Mouse (Mus musculus) lung, embryonic 16.5 days (tissue): ENCODE results near the gene Parp11. TPM values are rescaled to one million over a fixed set of nuclear protein-coding genes. Genes with fewer than 3 reads are reported as not detected.

Experiments used
- ATAC-seq: fragments of 200-750 bp; cut with Nextera tagmentation; 2 replicates; pipeline ENCODE4 v1.8.0; 2017; ENCODE audit warnings: low read depth, mild to moderate bottlenecking, moderate library complexity
- H3K27ac ChIP-seq: fragments of 300-500 bp; sonication (generic); 2 replicates; pipeline ENCODE4 v1.5.1; 2014; ENCODE audit warnings: mild to moderate bottlenecking, control low read depth, low read length
- H3K27me3 ChIP-seq: fragments of 300-500 bp; sonication (generic); 2 replicates; pipeline ENCODE4 v1.6.1; 2014; ENCODE audit warnings: low read depth, low read length, mixed read lengths; ENCODE audit not compliant: control insufficient read depth, insufficient read depth
- H3K36me3 ChIP-seq: fragments of 300-500 bp; sonication (generic); 2 replicates; pipeline ENCODE4 v1.6.1; 2014; ENCODE audit warnings: low read length; ENCODE audit not compliant: control insufficient read depth, insufficient read depth
- H3K4me1 ChIP-seq: fragments of 300-500 bp; sonication (generic); replicated peaks from 2 replicates; pipeline ENCODE4 v1.6.1; 2014; ENCODE audit warnings: low read length, mixed read lengths; ENCODE audit not compliant: control insufficient read depth, insufficient read depth
- H3K4me2 ChIP-seq: fragments of 300-500 bp; sonication (generic); 2 replicates; pipeline ENCODE4 v1.6.1; 2014; ENCODE audit warnings: low read depth, low read length, control low read depth
- H3K4me3 ChIP-seq: fragments of 300-500 bp; sonication (generic); 2 replicates; pipeline ENCODE4 v1.5.1; 2014; ENCODE audit warnings: mild to moderate bottlenecking, low read length, control low read depth
- H3K9ac ChIP-seq: fragments of 300-500 bp; sonication (generic); 2 replicates; pipeline ENCODE4 v1.6.1; 2014; ENCODE audit warnings: low read length, control low read depth
- H3K9me3 ChIP-seq: fragments of 300-500 bp; sonication (generic); 2 replicates; pipeline ENCODE4 v1.6.1; 2016; ENCODE audit warnings: low read length; ENCODE audit not compliant: control insufficient read depth
- WGBS: fragments of 180-500 bp; shearing (Covaris S2); extraction: QIAGEN DNeasy Blood & Tissue Kit; methylation state at CpG from one replicate; pipeline ENCODE4 v1.1.7; 2014; 5-methylcytosine and 5-hydroxymethylcytosine counted together
- polyA plus RNA-seq: library from polyadenylated mRNA; unstranded; fragments of >200 nt; fragmentation: Nextera tagmentation; extraction: Ambion mirVana; gene quantifications from 2 replicates; pipeline ENCODE4 v1.2.1, GENCODE M21; 2015

Gene Parp11
- polyA plus RNA-seq, 1 experiment from 2014 or later, result 20.8 TPM

DNA sequence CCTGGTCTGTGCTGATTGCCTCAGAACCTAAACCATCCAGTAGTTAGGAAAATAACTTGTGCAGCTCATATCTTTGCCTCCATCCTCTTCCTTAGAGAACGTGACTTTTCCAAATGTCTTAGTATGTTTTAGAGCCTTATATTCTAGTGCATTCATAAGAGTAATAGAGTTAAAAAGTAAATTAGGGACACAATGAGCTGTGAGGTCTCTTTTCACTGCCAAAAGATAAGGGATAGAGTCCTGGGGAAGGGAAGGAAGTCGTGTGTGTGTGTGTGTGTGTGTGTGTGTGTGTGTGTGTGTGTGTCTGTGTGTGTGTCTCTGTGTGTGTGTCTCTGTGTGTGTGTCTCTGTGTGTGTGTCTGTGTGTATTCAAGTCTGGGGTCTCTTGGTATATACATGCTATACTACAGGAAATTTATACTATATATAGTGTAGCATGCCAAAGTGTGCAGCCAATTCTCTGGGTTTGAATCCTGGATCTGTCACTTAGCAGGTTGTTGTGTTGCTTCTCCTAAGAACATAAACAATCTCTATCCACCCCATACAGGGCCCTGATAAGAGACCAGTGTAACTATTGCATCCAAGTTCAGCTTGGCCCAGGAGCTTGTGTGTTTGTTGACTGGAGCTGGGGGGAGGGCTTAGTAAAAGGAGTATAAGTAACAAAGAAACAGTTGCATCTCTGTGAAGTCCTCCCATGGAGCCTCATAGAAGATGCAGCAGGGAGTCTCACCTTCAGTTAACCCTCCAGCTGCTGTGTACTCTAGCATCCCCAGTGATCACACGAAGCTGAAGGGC lies 85.0 kb downstream of the Parp11 start:
- no peaks in the 10 kb centered on the region for H3K27me3 ChIP-seq
- H3K9me3 ChIP-seq, result no peaks in the 10 kb centered on the region
- peaks cover 13% of the 10 kb centered on the region for H3K4me1 ChIP-seq
- H3K9ac ChIP-seq, result no peak overlapping the region
- H3K4me3 ChIP-seq, result no peak overlapping the region
- WGBS, result 17% methylated on average over 3 of the region's 3 CpGs
- ATAC-seq, result peak; percentile 76
- peak overlapping the region; percentile 76 for H3K27ac ChIP-seq
- H3K4me2 ChIP-seq, result no peak overlapping the region
- H3K36me3 ChIP-seq, result no peaks in the 10 kb centered on the region

DNA sequence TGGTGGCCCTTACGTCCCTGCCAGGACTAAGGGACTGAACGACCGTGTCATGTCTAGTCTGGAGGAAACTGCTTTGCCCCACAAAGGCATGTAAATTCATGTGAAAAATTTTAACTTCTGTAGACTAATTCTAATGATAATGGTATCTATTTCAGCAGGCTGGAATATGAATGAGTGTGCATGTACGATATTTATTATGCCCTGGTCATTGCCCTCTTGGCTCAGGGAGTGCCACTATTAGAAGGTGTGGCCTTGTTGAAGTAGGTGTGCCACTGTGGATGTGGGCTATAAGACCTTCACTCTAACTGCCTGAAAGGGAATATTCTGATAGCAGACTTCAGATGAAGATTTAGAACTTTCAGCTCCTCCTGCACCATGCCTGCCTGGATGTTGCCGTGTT lies 85.7 kb downstream of the Parp11 start:
- ATAC-seq, result no peak
- H3K9ac ChIP-seq, result no peak overlapping the region
- no peaks in the 10 kb centered on the region for H3K9me3 ChIP-seq
- H3K27me3 ChIP-seq, result no peaks in the 10 kb centered on the region
- no peaks in the 10 kb centered on the region for H3K36me3 ChIP-seq
- H3K4me1 ChIP-seq, result peaks cover 13% of the 10 kb centered on the region
- H3K27ac ChIP-seq, result peak overlapping the region; percentile 65
- no peak overlapping the region for H3K4me2 ChIP-seq
- WGBS, result 73% methylated on average over 5 of the region's 5 CpGs
- no peak overlapping the region for H3K4me3 ChIP-seq

DNA sequence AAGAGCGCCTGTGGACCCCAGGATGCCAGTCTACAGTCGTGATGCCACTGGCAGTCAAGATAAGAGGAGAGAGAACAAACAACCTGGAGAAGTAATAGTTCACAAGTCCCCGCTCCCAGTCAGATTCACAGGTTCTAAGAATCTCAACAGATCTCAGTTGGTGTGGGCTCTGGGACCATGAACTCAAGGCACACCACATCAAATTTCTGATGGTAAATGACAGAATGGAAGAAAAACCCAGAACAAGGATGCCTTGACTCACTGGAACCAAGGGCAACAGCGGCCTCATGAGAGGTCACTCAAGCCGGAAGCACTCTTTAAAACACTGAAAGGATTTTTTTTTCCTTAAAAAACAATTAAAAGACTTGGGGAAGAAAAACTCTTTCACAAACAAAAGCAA lies 87.1 kb downstream of the Parp11 start:
- Histone ChIP-seq H3K4me1 (peaks cover 13% of the 10 kb centered on the region), H3K9ac (no peak overlapping the region), H3K27me3 (no peaks in the 10 kb centered on the region), H3K27ac (peak overlapping the region; percentile 33; the same call in 1 of the 2 replicates), H3K36me3 (no peaks in the 10 kb centered on the region), H3K4me2 (no peak overlapping the region), H3K9me3 (no peaks in the 10 kb centered on the region), H3K4me3 (no peak overlapping the region)
- 62% methylated on average over 5 of the region's 5 CpGs for WGBS
- no peak for ATAC-seq

DNA sequence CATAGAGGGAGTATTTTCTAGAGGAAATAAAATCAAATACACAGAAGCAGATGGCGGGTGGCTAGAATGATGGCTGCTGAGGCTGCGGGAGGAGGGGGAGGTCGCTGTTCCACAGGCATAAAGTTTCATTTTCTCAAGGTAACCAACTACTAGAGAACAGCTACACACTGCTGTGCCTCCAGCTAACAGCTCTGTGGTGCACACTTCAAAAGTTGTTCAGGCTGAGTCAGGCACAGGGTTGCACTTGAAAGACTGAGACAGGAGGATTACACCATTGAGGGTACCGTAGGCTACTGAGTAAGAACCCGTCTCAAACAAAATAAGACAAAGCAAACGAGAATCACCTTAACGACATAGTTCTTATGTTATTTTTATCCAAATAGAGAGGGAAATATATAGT lies 90.4 kb downstream of the Parp11 start:
- Histone ChIP-seq H3K27me3 (0 out of 2 replicates have a peak, but pooled peaks cover 4% of the 10 kb centered on the region), H3K9ac (no peak overlapping the region), H3K4me2 (no peak overlapping the region), H3K4me3 (no peak overlapping the region), H3K9me3 (no peaks in the 10 kb centered on the region), H3K36me3 (no peaks in the 10 kb centered on the region), H3K27ac (no peak overlapping the region), H3K4me1 (peaks cover 7% of the 10 kb centered on the region; the same call in 1 of the 2 replicates)
- WGBS, result 68% methylated on average over 7 of the region's 7 CpGs
- ATAC-seq, result no peak

DNA sequence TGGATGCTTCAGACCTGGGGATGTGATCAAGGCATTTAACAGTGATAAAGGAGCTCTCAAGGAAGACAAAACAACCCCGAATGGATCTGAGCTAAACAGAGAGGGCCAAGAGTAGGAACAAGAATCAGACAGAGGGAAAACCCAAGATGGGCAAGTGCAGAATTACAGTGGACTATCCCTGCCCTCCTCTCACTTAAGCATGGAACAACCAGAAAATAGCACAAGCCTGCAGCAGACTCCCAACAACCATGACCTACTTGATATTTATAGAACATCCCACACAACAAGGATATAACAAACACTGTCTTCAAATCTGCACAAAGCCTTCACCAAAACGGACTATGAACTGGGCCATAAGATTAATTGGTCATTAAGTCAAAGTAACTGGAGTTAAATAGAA lies 91.5 kb downstream of the Parp11 start:
- Histone ChIP-seq H3K9me3 (no peaks in the 10 kb centered on the region), H3K27ac (no peak overlapping the region), H3K27me3 (0 out of 2 replicates have a peak, but pooled peaks cover 4% of the 10 kb centered on the region), H3K36me3 (no peaks in the 10 kb centered on the region), H3K4me3 (no peak overlapping the region), H3K4me2 (no peak overlapping the region), H3K4me1 (peaks cover 4% of the 10 kb centered on the region; the same call in 1 of the 2 replicates), H3K9ac (no peak overlapping the region)
- ATAC-seq, result no peak
- 50% methylated on average over 2 of the region's 2 CpGs for WGBS

DNA sequence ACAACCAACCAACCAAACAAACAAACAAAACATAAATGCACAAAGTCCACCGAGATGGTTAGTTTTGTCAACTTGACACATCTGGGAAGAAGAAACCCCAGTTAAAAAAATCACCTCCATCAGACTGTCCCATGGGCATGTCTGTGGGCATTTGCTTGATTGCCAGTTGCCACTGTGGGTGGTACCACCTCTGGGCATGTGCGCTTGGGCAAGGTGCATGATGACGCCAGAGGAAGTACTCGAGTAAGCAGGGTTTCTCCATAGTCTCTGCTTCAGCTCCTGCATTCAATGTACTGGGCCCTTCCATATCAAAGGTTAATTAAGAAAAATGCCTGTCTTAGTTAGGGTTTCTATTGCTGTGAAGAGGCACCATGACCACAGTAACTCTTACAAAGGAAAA lies 92.6 kb downstream of the Parp11 start:
- H3K4me2 ChIP-seq, result no peak overlapping the region
- no peak for ATAC-seq
- H3K4me1 ChIP-seq, result peaks cover 4% of the 10 kb centered on the region; the same call in 1 of the 2 replicates
- H3K36me3 ChIP-seq, result no peaks in the 10 kb centered on the region
- H3K9me3 ChIP-seq, result no peaks in the 10 kb centered on the region
- H3K4me3 ChIP-seq, result no peak overlapping the region
- 94% methylated on average over 4 of the region's 4 CpGs for WGBS
- 0 out of 2 replicates have a peak, but pooled peaks cover 4% of the 10 kb centered on the region for H3K27me3 ChIP-seq
- no peak overlapping the region for H3K27ac ChIP-seq
- no peak overlapping the region for H3K9ac ChIP-seq

DNA sequence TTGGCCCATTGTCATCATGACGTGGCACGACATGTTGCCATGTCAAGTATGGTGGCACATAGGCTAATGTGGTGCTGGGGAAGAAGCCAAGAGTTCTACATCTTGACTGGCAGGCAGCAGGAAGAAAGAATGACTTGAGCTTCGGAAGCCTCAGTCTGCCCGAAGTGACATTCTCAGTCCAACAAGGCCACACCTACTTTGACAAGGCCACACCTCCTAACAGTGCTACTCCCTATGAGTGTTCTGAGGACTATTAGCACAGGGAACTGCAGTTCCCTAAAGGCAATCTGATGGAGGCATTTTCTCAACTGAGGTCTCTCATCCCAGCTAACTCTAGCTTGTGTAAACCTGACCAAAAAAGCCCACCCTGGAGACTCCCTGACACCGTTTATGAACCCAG lies 93.0 kb downstream of the Parp11 start:
- peak; percentile 24 for ATAC-seq
- 0 out of 2 replicates have a peak, but pooled peaks cover 4% of the 10 kb centered on the region for H3K27me3 ChIP-seq
- no peaks in the 10 kb centered on the region for H3K9me3 ChIP-seq
- no peak overlapping the region for H3K9ac ChIP-seq
- no peak overlapping the region for H3K4me3 ChIP-seq
- H3K36me3 ChIP-seq, result no peaks in the 10 kb centered on the region
- 45% methylated on average over 5 of the region's 5 CpGs for WGBS
- no peak overlapping the region for H3K27ac ChIP-seq
- peaks cover 4% of the 10 kb centered on the region; the same call in 1 of the 2 replicates for H3K4me1 ChIP-seq
- H3K4me2 ChIP-seq, result no peak overlapping the region

DNA sequence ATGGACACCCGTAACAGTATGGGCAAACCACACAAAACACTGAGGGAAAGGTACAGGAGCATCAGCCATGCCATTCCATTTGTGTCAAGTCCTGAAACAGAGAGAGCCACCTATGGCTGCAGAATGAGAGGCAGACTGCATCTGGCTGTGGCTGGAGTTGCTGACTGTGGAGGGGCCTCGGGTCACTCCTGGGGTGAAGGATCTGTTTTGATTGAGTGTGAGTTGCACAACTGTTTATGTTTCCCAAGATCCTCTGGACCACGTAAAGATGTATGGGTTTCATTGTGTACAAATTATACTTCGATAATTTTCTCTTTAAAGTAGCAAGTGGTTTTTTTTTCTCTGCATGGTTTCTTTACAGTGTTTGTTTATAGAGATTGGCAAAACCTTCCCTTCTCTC lies 93.9 kb downstream of the Parp11 start:
- H3K27ac ChIP-seq, result no peak overlapping the region
- H3K4me2 ChIP-seq, result no peak overlapping the region
- H3K4me1 ChIP-seq, result peaks cover 4% of the 10 kb centered on the region; the same call in 1 of the 2 replicates
- H3K9ac ChIP-seq, result no peak overlapping the region
- H3K27me3 ChIP-seq, result 0 out of 2 replicates have a peak, but pooled peaks cover 4% of the 10 kb centered on the region
- H3K4me3 ChIP-seq, result no peak overlapping the region
- ATAC-seq, result peak; percentile 79
- H3K9me3 ChIP-seq, result no peaks in the 10 kb centered on the region
- no peaks in the 10 kb centered on the region for H3K36me3 ChIP-seq
- WGBS, result 34% methylated on average over 4 of the region's 4 CpGs

DNA sequence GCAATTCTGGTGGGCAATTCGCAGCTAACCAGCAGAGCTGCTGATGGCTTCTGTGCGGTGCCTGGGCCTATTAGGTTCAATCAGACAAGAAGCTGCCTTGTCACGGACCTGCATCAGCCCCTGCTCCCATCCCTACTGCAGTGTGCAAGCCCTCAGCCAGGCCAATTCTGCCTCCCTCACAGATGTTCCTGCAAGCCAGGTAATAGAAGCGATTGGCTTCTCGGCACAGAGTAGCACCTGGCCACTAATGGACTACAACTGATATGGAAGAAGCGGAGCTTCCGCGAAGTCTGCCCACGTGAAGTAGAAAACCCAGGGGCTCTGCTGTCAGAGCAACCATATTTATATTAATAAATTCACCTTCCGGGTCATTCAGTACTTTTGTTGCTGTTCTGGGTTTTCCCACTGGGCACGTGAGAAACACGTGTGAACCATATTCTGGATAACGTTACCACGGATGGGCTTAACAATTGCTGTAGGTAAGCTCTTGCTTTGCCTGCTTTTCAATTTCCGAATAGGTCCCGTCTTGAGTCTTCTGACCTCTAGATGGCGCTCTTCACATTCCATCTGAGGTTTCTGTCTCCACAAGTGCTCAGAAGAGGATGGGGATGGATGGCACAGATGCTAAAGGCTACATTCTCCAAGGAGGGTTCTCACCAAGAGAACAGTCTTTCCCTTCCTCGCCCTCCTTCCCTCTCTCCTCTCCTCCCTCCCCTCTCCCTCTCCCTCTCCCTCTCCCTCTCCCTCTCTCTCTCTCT lies 95.2 kb downstream of the Parp11 start:
- ATAC-seq, result no peak
- Histone ChIP-seq H3K9ac (no peak overlapping the region), H3K4me3 (no peak overlapping the region), H3K27me3 (0 out of 2 replicates have a peak, but pooled peaks cover 4% of the 10 kb centered on the region), H3K4me1 (peaks cover 6% of the 10 kb centered on the region), H3K9me3 (no peaks in the 10 kb centered on the region), H3K4me2 (no peak overlapping the region), H3K36me3 (no peaks in the 10 kb centered on the region), H3K27ac (no peak overlapping the region)
- WGBS, result 35% methylated on average over 18 of the region's 18 CpGs
